Mouse (Mus musculus) adrenal gland (tissue): ENCODE measurements at regions not wholly inside any gene's neighbourhood (a gene's known extent, or its start where the extent isn't known, plus 50 kb on each side); places are given as distances from the start of the nearest gene placed in this dataset.
"Not testable (repeated sequence)": the region's sequence is repeated elsewhere in the genome, so short reads cannot be mapped to it uniquely, and the experiment has no call there.

ENCODE experiments used
- intact Hi-C: fragments of 180-260 bp; cut with DNase I; formaldehyde crosslinking; loops from one replicate; pipeline ENCODE4 v1.15.1; 2025

DNA sequence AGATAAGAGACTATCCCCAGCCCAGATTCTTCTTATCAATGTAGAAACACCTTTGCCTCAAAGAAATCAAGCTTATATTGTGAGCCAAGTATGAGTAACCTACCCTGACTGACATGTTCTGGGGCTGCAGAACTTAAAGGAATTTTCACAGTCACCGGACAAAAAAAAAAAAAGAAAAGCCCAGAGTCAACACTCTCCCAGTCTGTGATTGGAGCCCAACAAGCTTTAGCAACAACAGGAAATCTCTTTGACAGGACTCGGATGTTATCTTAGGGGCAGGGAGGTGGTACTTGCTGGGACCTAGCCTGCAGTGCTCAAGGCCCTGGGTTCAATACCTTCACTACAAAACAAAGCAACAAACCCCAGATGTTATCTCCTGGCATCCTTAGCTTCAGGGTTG is 114.2 kb downstream of the Nectin1 start:
- intact Hi-C loops = no loop called here

DNA sequence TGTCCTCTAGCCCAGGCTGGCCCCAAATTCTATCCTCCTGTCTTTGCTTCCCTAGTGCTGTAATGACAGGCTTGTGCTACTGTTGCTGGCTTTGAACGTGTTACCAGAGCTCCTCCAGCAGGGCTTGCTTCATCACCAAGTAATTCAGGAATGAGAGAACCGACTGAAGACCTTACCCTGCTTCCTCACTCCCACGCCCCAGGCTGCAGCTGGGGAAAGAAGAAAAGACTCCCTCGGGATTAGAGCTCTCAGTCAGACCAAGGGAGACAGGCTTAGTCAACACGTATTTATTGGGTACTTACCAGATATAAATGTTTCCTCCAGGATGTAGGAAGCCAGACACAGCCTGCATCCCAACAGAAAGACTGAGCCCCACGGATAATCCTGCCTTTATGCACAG is 115.0 kb downstream of the Nectin1 start:
- intact Hi-C loops = no loop called here

DNA sequence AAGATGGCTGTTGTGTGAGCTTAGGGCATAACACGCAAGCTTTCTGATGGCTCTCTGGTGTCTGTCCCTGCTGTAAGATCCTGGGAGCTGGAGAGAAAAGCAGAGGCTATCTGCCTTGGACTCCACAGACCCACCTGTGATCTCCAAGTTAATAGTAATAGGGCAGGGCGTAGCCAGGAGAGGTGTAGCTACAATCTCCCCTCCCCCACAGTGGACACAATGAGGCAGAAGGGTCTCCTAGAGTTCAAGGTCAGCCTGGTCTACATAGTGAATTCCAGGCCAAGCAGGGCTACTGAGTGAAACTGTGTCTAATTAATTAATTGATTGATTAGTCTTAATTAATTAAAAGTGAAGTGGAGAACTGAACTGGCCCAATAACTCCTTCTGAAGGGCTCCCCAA is 116.5 kb downstream of the Nectin1 start:
- intact Hi-C loops = no loop called here

DNA sequence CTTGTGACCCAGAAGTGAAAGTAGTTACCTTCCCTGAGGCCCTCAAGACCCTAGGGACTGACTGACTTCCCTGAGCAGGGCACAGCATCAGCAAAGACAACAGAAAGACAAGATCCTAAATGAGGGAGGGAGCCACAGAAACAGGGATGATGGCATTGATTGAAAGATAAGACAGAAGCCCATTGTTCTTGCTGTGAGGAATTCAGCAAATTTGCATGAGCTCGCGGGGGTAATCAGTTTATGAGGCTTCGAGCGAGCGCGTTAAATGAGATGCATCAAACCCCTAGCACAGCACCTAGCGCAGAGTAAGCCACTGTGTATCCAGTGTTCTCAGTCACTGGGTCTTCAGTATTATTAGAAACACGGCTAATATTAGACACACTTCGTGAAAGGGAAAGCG is 117.6 kb downstream of the Nectin1 start:
- intact Hi-C loops = no loop called here

DNA sequence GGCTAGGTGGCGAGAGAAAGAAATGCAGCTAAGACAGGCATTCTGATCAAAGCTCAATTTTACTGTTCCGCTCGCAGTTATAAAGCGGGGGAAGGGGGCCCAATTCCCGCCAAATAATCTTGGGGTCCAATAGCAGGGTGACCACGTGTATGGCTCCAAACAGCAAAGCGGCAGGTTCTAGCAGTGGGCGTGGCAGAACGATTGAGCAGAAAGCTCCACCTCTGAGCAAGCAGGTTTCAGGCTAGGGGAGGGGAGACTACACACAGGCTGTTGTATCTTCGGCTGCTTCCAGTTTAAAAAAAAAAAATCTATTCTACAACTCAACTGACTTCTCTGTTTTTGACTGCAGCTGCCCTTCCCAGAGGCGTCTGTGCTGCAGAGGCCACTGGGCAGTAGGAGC is 118.2 kb downstream of the Nectin1 start:
- intact Hi-C loops = not testable (repeated sequence)

DNA sequence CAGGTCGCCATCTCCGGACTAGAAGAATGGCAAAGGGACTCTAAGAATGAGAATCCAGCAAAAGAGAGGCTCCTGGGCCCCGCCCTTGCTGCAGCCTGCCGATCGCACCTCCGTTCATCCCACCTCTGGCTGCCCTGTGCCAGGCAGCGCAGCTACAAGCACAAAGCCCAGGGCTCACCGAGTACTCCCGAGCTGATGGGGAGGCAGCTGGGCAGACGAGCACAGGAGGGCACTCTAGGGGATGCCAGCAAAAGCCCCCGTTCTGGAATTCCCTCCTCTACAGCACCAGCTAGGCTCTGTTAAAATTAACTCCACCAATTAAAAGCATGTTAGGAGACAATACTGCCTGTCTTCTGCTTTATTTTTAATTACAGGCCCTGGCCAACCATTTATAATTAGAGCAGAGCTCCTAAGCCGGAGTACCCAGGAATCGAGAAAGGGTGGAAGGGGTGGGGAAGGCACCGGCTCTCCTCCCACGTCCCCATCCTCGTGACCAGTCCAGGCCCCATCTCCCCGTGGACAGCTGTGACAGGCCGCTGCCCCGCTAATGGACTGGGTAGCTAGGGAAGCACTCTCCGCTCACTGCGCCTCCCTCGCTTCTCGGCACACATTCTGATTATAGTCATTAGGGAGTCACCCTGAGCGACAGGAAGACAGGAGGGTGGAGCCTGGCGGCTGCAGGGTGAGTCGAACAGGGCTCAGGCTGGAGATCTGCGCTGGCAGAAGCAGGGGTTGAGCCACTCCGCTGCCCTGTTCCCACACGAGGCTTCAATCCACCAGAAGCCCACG is 120.0 kb downstream of the Nectin1 start:
- intact Hi-C loops = no loop called here

DNA sequence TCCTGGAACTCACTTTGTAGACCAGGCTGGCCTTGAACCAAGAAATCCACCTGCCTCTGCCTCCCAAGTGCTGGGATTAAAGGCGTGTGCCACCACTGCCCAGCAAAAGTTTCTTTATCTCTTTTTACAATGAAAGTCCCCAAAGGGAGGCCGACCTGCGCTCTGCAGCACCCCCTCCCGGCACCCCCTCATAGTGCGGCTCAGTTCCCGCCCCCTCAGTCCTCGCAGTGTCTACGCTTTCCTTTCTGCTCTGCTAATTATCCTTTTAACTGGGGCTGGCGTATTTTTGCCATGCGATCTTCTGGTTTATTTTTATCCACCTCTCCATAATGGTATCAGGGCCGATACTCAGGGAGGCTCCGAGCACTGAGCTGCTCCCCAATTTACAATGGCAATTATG is 123.0 kb downstream of the Nectin1 start:
- intact Hi-C loops = no loop called here

DNA sequence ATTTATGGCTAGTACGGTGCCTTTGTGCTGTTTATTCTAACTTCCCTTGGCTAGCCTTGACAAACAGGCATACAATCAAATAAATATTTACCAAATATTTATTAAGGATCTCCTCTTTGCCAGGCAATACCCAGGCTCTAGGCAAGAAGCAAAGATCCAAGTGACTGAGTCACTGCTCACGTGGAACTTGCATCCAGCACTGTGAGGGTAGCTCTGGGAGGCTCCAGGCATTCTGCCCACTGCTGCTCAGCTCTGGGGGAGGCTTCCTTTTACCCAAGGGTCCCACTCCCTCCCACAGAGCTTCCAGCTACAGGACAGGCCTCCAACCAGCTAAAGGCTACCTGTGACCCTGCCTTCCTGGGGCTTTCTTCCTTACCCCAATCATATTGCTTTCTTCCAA is 130.1 kb downstream of the Nectin1 start:
- intact Hi-C loops = no loop called here

DNA sequence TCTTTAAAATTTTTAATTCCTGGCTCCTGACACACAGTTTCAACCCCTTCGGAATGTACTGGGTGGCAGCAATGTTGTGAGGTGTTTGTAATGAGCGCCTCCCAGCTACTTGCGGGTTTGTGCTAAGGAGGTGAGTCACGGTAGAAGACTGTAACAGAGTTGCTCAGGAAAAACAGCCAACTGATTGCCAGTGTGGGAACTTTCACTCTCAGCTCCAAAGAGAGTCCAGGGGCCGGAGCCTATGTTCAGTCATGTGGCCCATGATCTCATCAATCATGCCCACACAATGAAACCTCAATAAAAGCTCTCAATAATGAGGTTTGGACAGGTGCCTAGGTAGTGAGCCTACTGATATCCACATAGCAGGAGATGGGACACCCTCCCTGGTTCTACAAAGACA is 130.5 kb downstream of the Nectin1 start:
- intact Hi-C loops = no loop called here

DNA sequence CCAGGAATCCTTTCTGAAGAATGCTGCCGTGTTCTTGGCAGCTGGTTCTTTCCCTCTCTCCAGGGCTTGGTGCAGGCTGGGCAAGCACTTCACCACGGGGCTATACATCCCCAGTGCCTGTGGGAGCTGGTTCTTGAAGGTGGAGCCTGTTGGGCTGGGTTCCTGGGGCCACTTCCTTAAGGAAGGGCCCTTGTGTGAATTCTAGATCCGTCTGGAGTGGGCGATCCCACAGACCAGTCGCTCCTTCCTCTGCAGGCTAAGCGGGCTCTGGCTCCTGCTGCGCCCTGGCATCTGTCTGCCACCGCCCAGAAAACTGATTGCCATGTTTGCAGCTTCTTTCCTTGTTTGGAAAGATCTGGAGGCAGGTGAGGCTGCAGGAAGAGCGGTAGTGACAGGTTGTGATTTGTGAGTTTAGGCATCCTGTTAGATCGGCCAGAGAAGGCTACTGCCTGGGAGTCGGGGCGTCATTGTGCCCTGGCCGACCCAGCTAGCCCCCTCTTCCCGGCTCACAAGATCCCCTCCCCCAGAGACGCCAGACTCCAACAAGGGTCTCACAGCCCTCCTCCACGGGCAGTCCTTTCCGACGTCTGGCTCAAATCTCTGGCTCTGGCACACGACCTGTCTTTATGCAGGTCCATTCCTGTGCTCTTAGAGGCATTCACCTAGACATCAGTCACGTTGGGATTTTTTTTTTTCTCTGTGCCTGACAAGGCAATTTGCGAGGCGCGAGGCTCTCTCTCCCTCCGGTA is 135.6 kb downstream of the Nectin1 start:
- intact Hi-C loops = no loop called here

DNA sequence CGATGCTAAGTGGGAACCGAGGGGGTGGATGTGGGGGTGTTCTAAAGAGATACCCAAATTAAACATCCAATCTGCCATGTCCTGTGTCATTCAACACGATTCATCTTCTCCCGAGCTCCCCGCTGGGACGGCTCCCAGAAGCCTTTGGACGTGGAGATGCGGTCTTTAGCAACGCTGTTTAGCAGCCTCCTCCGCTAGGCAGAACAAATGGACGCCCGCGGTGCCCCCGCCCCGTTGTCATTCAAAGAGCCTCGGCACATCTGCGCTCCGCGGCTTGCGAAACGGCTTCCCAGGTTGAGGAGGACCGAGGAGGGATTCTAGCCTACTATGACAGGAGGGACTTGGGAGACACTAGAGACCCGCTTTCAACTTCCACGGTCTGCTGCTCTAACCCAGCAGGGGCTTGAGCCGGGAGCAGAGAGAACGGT is 136.2 kb downstream of the Nectin1 start:
- intact Hi-C loops = no loop called here

DNA sequence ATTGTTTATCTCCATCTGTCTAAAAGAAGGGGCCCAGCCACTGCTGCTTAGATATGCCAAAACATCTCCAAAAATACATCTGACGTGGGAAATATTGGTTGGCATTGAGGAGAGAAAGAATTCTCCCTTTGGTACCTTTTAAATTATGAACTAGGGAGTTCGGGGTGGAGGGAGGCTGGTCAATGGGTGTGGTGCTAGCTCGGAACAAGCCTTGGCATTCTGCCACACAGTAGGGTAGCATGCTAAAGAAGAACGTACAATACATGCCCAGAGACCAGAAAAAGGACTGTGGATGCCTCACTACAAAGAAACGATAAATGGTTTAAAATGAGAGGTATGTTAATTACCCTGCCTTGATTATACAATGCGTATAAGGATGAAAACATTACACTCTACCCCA is 149.3 kb downstream of the Nectin1 start:
- intact Hi-C loops = no loop called here

DNA sequence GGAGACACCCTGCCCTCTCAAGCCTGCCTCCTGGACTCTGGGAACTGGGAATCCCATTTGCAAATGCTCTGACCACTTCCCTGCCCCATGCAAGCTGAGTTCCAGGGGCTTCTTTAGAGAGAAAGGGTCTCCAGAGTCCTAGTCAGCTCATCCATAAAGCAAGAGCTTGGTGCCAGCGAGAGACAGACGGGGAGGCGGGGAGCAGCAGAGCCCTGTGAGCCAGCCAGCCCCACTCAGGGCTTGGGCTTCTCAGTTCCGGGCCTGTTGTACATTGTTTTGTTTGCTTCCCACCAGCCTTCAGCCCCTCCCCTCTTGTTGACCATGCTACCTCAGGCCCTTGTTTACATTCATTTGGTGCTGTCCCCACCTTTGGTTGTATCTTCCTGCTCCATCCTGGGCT is 143.9 kb upstream of the Thy1 start:
- intact Hi-C loops = no loop called here

DNA sequence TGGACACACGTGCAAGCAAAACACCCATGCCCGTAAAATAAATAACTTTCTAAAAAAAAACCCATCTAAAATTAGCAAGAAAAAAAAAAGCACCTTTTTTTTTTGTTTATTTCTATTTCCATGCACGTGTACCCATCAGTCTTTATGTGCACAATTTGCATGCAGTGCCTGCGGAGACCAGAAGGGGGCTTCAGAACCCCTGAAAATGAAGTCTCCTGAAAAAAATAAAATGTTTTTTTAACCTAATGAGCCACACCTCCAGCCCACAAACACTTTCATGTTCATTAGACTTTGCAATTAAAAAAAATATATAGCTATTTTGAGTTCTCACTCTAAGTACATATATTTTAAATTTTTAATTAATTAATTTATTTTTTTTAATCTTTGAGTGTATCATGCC is 134.9 kb upstream of the Thy1 start:
- intact Hi-C loops = no loop called here

DNA sequence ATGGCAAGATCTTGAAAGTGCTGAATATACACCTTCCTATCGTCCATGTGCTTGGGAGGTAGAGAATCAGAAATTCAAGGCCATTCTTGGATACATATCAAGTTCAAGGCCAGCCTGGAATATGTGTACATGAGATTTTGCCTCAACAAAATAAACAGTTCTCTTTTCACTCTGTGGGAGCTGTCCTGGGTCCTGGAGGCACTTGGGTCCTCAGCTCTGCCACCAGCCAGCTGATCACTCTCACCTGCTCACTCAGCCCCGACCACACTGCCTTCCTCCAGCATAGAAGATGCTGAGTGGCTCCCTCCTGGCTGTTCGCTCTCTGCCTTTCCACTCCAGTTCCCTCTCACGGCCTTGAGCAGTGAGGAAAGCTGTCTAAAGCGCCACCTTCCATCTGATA is 128.2 kb upstream of the Thy1 start:
- intact Hi-C loops = no loop called here

DNA sequence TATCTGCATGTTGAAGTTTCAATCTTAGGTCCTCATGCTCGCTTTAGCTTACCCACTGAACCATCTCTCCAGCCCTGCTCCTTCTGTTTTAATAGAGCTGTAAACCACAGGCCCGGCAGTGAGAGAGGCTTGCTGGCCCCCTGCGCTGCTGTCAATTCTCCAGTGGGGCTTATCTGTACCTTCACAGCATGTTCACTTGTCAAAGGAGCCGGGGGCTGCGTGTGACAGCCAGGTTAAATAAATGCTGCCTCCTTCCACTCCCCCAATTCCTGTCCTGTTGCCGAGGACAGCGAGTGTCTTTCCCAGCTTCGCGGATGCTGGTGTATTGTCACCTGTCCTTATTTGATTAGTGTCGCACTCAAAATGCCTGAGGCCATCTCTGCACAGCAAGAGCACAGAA is 125.7 kb upstream of the Thy1 start:
- intact Hi-C loops = no loop called here

DNA sequence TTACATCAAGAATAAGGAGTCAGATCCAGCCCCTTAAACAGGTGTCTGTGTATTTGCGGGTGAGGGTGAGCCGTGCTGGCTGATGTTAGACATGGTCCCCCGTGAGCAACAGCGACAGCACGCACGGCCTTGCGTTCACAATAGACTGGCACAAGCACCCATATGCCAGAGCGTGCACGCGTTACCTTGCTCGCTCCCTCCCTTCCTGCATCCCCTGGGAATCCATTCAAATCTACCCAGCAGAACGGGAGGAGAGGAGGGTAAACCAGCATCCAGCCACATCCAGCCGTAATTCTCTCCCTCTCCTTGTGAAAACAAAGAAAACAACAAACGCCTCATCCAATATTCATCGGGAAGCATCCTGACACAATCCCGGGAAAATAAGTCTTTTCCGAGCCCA is 124.2 kb upstream of the Thy1 start:
- intact Hi-C loops = no loop called here

DNA sequence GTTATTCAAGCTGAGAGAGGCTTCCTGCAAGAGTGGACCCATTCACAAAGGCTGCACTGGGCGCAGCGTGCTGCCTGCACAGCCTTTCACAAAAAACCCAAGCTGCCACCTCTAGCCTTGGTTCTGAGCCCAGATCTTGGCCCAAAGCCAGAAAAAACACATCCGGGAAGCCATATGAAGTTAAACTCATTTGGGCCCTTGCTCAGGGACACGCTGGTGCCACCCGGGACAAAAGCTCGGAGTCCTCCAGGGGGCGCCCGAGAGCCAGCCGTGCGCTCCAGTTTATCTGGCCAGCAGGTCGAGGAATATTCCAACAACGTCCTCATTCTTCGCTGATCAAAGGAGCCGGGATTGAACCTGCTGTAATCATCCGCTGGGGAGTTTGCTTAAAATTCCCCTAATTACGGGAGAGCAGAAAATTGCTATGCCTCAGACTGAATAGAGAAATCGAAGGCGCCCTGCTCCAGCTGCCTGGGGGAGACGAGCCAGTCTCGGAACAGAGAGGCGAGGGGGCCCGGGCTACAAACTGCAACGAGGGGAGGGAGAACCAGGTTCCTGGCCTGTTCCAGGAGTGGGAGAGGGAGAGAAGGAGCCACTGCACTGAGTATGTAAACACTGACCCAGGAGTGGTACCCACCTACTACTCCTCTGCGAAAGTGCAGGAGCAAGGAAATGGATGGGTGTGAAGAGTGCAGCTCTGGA is 123.0 kb upstream of the Thy1 start:
- intact Hi-C loops = loop anchor here (5.0 kb wide), 1 partner anchor 52 kb away; no protein-coding TSS in a partner anchor

DNA sequence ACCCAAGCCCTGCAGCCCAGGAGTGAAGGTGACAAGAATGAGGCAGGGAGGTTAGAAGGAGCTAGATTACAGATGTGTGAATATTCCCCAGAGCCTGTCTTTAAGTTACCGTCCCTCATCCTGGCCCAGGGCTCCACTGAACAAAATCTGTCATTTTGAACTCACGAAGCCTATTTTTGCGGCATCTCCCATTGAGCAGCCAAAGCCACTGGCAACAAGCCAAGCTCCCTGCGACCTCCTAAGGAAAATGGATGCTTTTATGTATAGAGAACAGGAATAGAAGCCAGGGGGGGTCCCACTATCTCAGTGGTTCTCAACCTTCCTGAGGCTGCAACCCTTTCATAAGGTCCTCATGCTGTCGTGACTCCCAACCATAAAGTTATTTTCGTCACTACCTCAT is 121.0 kb upstream of the Thy1 start:
- intact Hi-C loops = loop anchor here (5.0 kb wide), 1 partner anchor 50 kb away; no protein-coding TSS in a partner anchor

DNA sequence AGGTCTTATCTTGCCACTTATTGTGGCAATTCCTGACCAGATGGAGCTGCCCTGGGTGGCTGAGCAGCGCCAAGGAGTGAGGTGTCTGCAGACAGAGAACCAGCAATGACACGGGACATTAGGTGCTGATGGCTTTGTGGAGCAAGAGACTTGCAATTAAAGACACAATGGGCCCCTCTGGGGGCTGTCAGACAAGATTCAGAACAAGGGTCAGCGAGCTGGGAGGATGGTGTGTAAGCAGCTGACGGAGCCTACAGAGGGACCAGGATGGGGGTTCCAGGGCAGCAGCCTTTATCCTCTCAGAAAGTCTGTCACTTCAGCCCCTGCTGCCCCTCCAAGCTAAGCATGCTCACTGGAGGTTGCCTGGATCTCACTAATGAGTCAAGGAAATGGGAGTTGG is 120.1 kb upstream of the Thy1 start:
- intact Hi-C loops = loop anchor here (5.0 kb wide), 1 partner anchor 49 kb away; no protein-coding TSS in a partner anchor

DNA sequence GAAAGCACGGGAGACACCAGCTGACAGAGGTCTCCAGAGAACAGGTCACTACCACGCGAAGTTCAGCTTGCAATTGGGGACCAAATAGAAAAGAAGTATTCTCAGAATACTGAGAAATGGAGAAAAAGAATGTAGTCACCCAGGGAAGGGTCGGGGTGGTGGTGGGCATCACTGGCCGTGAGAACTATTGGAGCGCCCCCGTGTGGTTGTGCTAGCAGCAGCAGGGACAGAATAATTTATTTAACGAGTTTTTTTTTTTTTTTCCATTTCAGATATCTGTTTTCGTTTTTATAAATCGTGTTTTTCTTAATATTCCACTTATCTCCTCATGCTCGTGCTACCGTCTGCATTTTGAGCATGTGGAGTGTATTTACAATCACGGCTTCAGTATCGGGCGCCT is 118.4 kb upstream of the Thy1 start:
- intact Hi-C loops = loop anchor here (5.0 kb wide), 1 partner anchor 48 kb away; no protein-coding TSS in a partner anchor
